Mouse (Mus musculus): ENCODE results near the gene Jph2.

Gene Jph2

DNA sequence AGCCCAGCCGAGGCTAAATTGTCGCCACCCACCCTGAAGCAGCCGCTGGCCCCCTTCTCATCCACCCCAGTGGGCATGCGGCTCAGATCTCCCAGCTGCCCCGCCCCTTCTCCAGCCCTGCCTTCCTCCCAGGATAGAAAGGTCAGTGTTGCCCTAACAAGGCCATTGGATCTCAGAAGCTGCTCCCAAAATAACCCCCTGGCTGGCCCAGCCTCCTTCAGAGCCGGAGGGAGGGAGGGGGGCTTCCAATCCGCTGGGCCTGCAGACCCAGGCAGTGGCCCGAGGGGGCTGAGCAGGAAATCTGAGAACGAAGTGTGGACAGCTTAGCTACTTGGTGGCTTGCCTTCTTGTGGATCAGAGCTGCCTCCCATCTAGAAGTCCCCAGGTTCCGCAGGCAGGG, at the start of gene Jph2:
Jph2 (minus strand) TSS at position 89 of the 400 bp plus-strand sequence.
- DNase-seq (ENCODE audit: extremely low spot score, low spot score), result peak; percentile 57

DNA sequence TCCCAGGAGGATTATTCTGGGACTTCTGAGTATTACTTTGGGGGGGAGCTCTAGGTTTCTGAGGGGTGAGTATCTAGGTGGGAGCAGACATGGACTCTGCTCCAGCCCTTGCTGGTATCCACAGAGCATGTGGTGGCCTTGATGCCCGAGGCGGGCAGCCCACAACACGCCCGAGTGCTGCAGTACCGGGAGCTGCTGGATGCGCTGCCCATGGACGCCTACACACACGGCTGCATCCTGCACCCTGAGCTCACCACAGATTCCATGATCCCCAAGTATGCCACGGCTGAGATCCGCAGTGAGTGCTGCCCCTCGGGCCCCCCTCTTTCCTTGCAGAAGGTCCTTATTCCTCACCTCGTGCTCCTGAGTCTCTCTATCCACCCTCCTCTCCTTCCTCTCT, 49.6 kb upstream of the Jph2 start:
- DNase-seq (ENCODE audit: extremely low spot score, low spot score), result no peak

- DNase-seq (ENCODE audit: extremely low spot score, low spot score), result no peak
Observed at GRCm38 (mm10) chr2:163444017-163444416, 46.2 kb upstream of the Jph2 start.

DNA sequence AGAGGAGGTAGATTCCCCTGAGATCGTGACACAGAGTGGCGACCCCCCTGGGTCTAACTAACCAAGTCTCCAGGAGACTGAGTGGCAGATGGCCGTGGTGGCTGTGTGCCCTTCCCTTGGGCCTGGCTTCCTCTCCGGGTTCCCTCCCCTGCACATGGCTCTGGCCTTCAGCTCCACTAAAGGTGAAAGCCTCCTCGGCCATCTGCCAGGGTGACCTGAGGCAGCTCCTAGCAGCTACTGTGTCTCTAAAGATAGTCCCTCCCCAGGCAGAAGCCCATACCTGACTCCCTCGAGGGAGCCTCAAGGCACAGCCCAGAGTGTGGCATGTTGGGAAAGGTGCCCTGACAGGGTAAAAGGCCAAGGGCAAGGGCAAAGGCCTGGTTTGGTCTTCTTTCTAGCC, 45.8 kb upstream of the Jph2 start:
- no peak for DNase-seq (ENCODE audit: extremely low spot score, low spot score)

- no peak for DNase-seq (ENCODE audit: extremely low spot score, low spot score)
Observed at GRCm38 (mm10) chr2:163439488-163439887, 41.7 kb upstream of the Jph2 start.

DNA sequence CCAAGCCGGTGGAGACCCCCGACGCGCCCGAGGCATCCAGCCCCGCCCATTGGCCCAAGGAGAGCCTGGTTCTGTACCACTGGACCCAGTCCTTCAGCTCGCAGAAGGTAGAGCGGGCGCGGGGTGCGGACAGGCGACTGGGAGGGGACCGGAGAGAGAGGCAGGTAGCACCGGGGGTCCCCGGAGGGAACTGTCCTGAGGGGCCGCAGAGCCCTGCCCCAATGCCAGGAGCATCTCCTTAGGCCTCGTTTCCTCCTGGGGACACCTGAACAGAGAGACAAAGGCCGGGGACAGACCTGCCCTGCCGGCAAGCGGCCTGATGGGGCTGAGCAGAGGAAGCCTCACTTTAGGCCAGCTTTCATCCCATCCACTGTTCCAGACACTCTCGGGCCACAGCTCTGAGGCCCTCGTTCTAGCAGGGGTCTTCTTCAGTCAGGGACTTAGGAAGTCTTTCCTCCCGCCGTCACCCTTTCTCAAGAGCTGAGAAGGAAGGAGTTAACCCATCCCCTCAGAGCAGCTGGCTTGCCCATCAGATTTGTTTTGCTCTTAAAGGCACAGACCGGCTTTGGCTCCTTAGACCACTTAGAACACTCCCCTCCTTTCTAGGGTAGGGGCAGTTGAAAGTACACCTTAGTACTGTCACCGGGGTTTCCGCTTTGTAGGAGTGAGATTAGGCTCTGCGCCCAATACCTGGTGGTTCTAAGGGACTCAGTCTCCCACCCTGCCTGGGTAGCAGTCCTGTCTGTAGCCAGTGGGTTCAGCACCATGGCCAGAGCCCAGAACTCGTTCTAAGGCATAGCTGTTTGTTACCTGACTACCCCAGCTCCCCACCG, 41.0 kb upstream of the Jph2 start:
- DNase-seq (ENCODE audit: extremely low spot score, low spot score), result peak; percentile 70

- DNase-seq (ENCODE audit: extremely low spot score, low spot score), result peak; percentile 45
Observed at GRCm38 (mm10) chr2:163438246-163438618, 40.4 kb upstream of the Jph2 start, which contains the start of gene Gdap1l1. Gene Gdap1l1, plus strand, starts transcription at chr2:163438476.

GRCm38 (mm10) chr2:163437800-163438199, 40.0 kb upstream of the Jph2 start:
- DNase-seq (ENCODE audit: extremely low spot score, low spot score), result no peak

DNA sequence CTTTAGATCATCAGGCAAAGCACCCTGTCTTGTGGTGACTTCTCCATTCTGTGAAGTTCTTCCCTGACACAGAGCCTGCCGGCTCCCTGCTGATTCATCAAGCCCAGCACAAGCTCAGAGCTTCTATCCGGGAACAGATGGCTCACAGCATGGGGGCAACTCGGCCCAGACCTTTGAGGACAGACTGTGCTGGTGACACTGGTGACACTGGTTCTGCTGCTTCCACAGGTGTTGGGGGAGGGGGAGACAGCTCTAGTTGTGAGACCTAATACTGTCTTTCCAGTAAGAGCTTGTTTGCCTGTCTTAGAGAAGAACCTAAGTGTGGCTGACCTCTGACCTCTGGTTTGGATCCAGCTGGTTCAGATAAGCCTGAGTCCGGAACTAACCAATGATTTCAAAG, 36.2 kb upstream of the Jph2 start:
- no peak for DNase-seq (ENCODE audit: extremely low spot score, low spot score)

GRCm38 (mm10) chr2:163431289-163431688, 33.5 kb upstream of the Jph2 start:
- no peak for DNase-seq (ENCODE audit: extremely low spot score, low spot score)

GRCm38 (mm10) chr2:163428346-163429011, 30.7 kb upstream of the Jph2 start:
- no peak for DNase-seq (ENCODE audit: extremely low spot score, low spot score)

DNA sequence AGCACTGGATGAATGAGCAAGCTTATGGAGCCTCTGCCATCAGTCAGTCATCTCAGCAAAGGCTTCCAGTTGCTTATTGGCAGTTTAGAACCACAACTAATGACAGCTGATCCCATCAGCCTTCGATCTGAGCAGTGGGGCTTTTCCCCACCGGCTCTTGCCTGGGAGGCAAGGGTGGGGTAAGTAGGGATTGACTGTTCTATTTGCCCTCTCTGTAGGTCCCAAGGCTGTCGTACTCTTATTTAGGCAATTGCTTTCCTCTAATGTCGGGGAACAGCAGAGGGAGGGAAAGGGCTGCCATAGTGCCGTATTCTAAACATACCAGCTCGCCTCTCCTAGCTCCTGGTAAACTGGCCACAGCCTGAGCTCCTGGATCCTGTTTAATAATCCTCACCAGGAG, 26.8 kb upstream of the Jph2 start, which contains the start of gene Oser1:
Oser1 (minus strand) TSS at position 101 of the 400 bp plus-strand sequence.
- DNase-seq (ENCODE audit: extremely low spot score, low spot score), result no peak

DNA sequence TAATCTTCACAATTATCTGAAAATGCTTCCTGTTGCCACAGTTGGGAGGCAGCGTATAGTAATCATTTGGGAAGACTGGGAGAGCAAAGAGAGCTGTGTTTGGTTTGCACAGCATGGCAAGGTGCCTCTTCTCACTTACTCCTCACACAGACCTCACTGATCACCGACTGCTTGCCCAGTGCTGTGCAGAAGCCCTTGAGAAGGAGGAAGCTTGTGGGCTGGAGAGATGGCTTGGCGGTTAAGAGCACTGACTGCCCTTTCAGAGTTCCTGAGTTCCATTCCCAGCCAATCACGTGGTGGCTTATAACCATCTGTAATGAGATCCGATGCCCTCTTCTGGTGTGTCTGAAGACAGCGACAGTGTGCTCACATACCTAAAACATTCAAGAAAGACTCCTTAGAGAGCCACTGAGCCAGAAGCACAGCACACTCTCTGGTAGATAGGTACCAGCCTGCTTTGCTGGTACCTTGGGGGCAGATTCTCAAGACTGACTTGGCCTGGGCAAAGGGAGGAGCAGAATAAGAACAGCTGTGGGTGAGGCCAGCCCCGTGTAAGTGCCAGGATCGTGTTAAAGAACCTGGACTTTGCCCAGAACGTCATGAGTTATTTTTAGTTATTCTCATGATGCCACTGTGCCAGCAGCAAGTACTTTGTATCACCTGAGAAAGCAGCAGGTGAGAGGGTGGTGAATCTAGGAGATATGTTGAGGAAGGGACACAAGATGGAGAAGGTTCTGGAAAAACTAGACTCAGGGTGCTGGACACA, 25.3 kb upstream of the Jph2 start:
- DNase-seq (ENCODE audit: extremely low spot score, low spot score), result no peak

GRCm38 (mm10) chr2:163420366-163420886, 22.6 kb upstream of the Jph2 start:
- no peak for DNase-seq (ENCODE audit: extremely low spot score, low spot score)

GRCm38 (mm10) chr2:163419346-163420045, 21.7 kb upstream of the Jph2 start:
- DNase-seq (ENCODE audit: extremely low spot score, low spot score), result peak; percentile 97

DNA sequence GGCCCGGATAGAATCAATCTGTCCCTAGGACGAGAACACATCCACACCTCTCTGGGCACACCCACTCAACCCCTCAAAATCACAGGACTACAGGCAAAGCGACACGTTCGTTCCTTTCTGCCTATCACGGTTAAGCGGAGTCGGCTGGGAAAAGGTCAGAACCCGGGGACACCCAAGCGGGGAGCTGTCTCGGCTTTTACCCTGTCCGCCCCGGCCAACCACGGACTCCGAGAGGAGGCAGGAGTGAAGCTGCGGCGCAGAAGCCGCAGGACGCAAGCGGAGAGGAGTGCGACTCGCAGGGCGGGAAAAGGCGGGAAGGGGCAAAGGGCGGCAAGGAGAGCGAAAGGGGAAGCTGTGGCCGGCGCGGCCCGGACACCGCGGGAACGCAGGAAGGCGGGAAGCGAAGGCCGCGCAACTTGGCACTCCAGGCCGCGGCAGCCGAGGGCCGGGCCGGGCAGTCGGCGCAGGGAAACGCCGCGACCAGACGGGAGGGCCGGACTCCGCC, 21.1 kb upstream of the Jph2 start:
- peak; percentile 75 for DNase-seq (ENCODE audit: extremely low spot score, low spot score)

- no peak for DNase-seq (ENCODE audit: extremely low spot score, low spot score)
Observed at GRCm38 (mm10) chr2:163417830-163418229, 20.0 kb upstream of the Jph2 start.

GRCm38 (mm10) chr2:163417026-163417425, 19.2 kb upstream of the Jph2 start:
- DNase-seq (ENCODE audit: extremely low spot score, low spot score), result no peak

DNA sequence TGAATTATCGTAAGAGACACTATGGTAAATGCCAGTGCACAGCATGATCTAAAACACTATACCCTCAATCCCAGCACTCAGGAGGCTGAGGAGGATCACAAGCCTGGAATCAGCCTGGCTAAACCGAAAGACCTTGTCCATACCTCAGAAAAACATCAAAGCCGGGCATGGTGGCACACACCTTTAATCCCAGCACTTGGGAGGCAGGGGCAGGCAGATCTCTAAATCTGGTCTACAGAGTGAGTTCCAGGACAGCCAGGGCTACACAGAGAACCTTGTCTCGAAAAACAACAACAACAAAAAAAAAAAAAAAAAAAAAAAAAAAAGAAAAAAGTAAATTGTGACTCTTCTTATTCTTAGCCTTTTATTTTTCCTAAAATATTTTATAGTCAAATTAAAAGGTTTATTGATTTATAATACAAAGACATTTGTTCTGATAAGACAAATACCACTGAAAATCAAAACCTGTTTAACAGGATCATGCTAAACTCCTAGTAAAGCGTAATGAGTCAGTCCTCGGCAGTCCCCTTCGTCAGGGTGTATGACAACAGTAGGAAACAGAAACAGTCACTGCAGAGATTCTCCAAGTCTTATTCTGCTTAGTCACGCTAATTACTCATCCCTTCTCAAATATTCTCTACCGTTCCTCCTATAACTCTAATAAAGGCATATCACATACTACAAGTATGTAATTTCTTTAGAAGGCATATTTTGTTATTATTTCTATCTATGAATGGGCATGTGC, 15.2 kb upstream of the Jph2 start:
- DNase-seq (ENCODE audit: extremely low spot score, low spot score), result no peak

GRCm38 (mm10) chr2:163412419-163412818, 14.6 kb upstream of the Jph2 start:
- DNase-seq (ENCODE audit: extremely low spot score, low spot score), result no peak

All from neural tube, embryonic 10.5 days (tissue).